Mouse (Mus musculus): ENCODE results near the gene Hist1h3f. TPM values are rescaled to one million over a fixed set of nuclear protein-coding genes. Genes with fewer than 3 reads are reported as not detected.
"Not testable (repeated sequence)": the region's sequence is repeated elsewhere in the genome, so short reads cannot be mapped to it uniquely, and the experiment has no call there.

Gene Hist1h3f
- total and polyA plus RNA-seq, 3 experiments = 3.0 to 18.0 (median 16.8) TPM

- DNase-seq = no peak
Observed at GRCm38 (mm10) chr13:23582219-23583056, 38.6 kb downstream of the Hist1h3f start.

GRCm38 (mm10) chr13:23583387-23584068 lies 39.7 kb downstream of the Hist1h3f start:
- no peak for DNase-seq

- DNase-seq = no peak
Observed at GRCm38 (mm10) chr13:23584331-23584730, 40.5 kb downstream of the Hist1h3f start.

GRCm38 (mm10) chr13:23585029-23585441 lies 41.2 kb downstream of the Hist1h3f start:
- peak; percentile 79 for DNase-seq

- DNase-seq = peak; percentile 84
Observed at GRCm38 (mm10) chr13:23585442-23586098, 41.7 kb downstream of the Hist1h3f start.

- DNase-seq = no peak
Observed at GRCm38 (mm10) chr13:23586099-23586939, 42.5 kb downstream of the Hist1h3f start.

GRCm38 (mm10) chr13:23586940-23587225 lies 43.0 kb downstream of the Hist1h3f start:
- no peak for DNase-seq

GRCm38 (mm10) chr13:23591206-23591605 lies 47.4 kb downstream of the Hist1h3f start:
- DNase-seq = no peak

- not testable (repeated sequence) for DNase-seq
Observed at GRCm38 (mm10) chr13:23591886-23592285, 48.0 kb downstream of the Hist1h3f start.

- DNase-seq = no peak
Observed at GRCm38 (mm10) chr13:23592614-23593013, 48.8 kb downstream of the Hist1h3f start.

- no peak for DNase-seq
Observed at GRCm38 (mm10) chr13:23593051-23593770, 49.4 kb downstream of the Hist1h3f start.

Small RNA genes lying within 50 kb of the gene (microRNA-seq; reads per million reads assigned to microRNA genes)
- gene Gm44297 (0 reads per million in 2 experiments), gene Gm44359 (0 reads per million in 2 experiments), gene Gm44394 (0 reads per million in 2 experiments), gene n-TStga1 (0 to 1.7 reads per million in 2 experiments)

Other genes starting within 250 kb of the Hist1h3f start
Only the 30 nearest of the 34 such genes appear.
- 10 to 100 TPM; 16.3 to 20.7 TPM for gene Zfp322a, start 174.8 kb upstream of the Hist1h3f start, total RNA-seq (2021)
- gene Zfp322a, start 174.8 kb upstream of the Hist1h3f start, polyA plus RNA-seq (2012; rRNA removed) = 0.40 and 0.53 TPM in 2 replicates
- 1 to 10 TPM; 7.0 to 8.5 TPM for gene Abt1, start 120.2 kb upstream of the Hist1h3f start, total RNA-seq (2021)
- 1.1 TPM in 2 replicates for gene Abt1, start 120.2 kb upstream of the Hist1h3f start, polyA plus RNA-seq (2012; rRNA removed)
- not detected for gene Btn1a1, start 78.2 kb upstream of the Hist1h3f start, total RNA-seq (2021)
- gene Btn1a1, start 78.2 kb upstream of the Hist1h3f start, polyA plus RNA-seq (2012; rRNA removed) = not detected in 2 replicates
- not detected for gene Btn2a2, start 55.2 kb upstream of the Hist1h3f start, total RNA-seq (2021)
- gene Btn2a2, start 55.2 kb upstream of the Hist1h3f start, polyA plus RNA-seq (2012; rRNA removed) = not detected in 2 replicates
- gene Hist1h4h, start 13.0 kb upstream of the Hist1h3f start, total RNA-seq (2021) = 100 to 1,000 TPM; 338 to 400 TPM
- 20.2 and 33.8 TPM in 2 replicates for gene Hist1h4h, start 13.0 kb upstream of the Hist1h3f start, polyA plus RNA-seq (2012; rRNA removed)
- gene Hist1h2af, start 10.1 kb upstream of the Hist1h3f start, total RNA-seq (2021) = 10 to 100 TPM; 17.9 to 20.0 TPM
- gene Hist1h2af, start 10.1 kb upstream of the Hist1h3f start, polyA plus RNA-seq (2012; rRNA removed) = 24.9 and 66.0 TPM in 2 replicates
- gene Hist1h3g, start 8.6 kb upstream of the Hist1h3f start, total RNA-seq (2021) = 1 to 10 TPM; 2.2 to 7.1 TPM
- gene Hist1h3g, start 8.6 kb upstream of the Hist1h3f start, polyA plus RNA-seq (2012; rRNA removed) = 3.2 and 3.5 TPM in 2 replicates
- gene Hist1h2bh, start 660 bp upstream of the Hist1h3f start, total RNA-seq (2021) = 1 to 10 TPM; 3.0 to 3.2 TPM
- 1.2 and 1.5 TPM in 2 replicates for gene Hist1h2bh, start 660 bp upstream of the Hist1h3f start, polyA plus RNA-seq (2012; rRNA removed)
- 10 to 100 TPM; 37.2 to 51.6 TPM for gene Hist1h4f, start 7.6 kb downstream of the Hist1h3f start, total RNA-seq (2021)
- gene Hist1h4f, start 7.6 kb downstream of the Hist1h3f start, polyA plus RNA-seq (2012; rRNA removed) = 0.40 and 2.2 TPM in 2 replicates
- gene Hist1h1d, start 9.2 kb downstream of the Hist1h3f start, total RNA-seq (2021) = 1 to 10 TPM; 2.4 to 3.4 TPM
- not detected in 2 replicates for gene Hist1h1d, start 9.2 kb downstream of the Hist1h3f start, polyA plus RNA-seq (2012; rRNA removed)
- 10 to 100 TPM; 41.4 to 51.2 TPM for gene Hist1h3e, start 18.3 kb downstream of the Hist1h3f start, total RNA-seq (2021)
- gene Hist1h3e, start 18.3 kb downstream of the Hist1h3f start, polyA plus RNA-seq (2012; rRNA removed) = 12.8 and 14.0 TPM in 2 replicates
- 1 to 10 TPM; 2.7 to 4.9 TPM for gene Hist1h2ae, start 27.2 kb downstream of the Hist1h3f start, total RNA-seq (2021)
- gene Hist1h2ae, start 27.2 kb downstream of the Hist1h3f start, polyA plus RNA-seq (2012; rRNA removed) = 0.90 and 3.7 TPM in 2 replicates
- gene Hist1h2bg, start 27.3 kb downstream of the Hist1h3f start, total RNA-seq (2021) = 10 to 100 TPM; 41.1 to 60.2 TPM
- gene Hist1h2bg, start 27.3 kb downstream of the Hist1h3f start, polyA plus RNA-seq (2012; rRNA removed) = 25.3 and 27.0 TPM in 2 replicates
- gene Hist1h2bf, start 30.1 kb downstream of the Hist1h3f start, total RNA-seq (2021) = 10 to 100 TPM; 17.9 to 21.6 TPM
- 0.80 and 5.5 TPM in 2 replicates for gene Hist1h2bf, start 30.1 kb downstream of the Hist1h3f start, polyA plus RNA-seq (2012; rRNA removed)
- gene Hist1h2ad, start 30.3 kb downstream of the Hist1h3f start, total RNA-seq (2021) = 1 to 10 TPM; 2.9 to 6.4 TPM
- 2.5 and 3.2 TPM in 2 replicates for gene Hist1h2ad, start 30.3 kb downstream of the Hist1h3f start, polyA plus RNA-seq (2012; rRNA removed)
- gene Hist1h3d, start 31.7 kb downstream of the Hist1h3f start, total RNA-seq (2021) = 1 to 10 TPM; 3.7 to 6.5 TPM
- gene Hist1h3d, start 31.7 kb downstream of the Hist1h3f start, polyA plus RNA-seq (2012; rRNA removed) = 3.7 TPM in 2 replicates
- gene Hist1h4d, start 37.5 kb downstream of the Hist1h3f start, total RNA-seq (2021) = 100 to 1,000 TPM; 118 to 129 TPM
- gene Hist1h4d, start 37.5 kb downstream of the Hist1h3f start, polyA plus RNA-seq (2012; rRNA removed) = 2.6 and 2.7 TPM in 2 replicates
- 10 to 100 TPM; 11.3 to 14.8 TPM for gene Hist1h2be, start 77.1 kb downstream of the Hist1h3f start, total RNA-seq (2021)
- 1.7 and 2.0 TPM in 2 replicates for gene Hist1h2be, start 77.1 kb downstream of the Hist1h3f start, polyA plus RNA-seq (2012; rRNA removed)
- gene Hist1h1e, start 78.5 kb downstream of the Hist1h3f start, total RNA-seq (2021) = 10 to 100 TPM; 44.2 to 71.4 TPM
- 1.0 and 1.2 TPM in 2 replicates for gene Hist1h1e, start 78.5 kb downstream of the Hist1h3f start, polyA plus RNA-seq (2012; rRNA removed)
- gene Hist1h2ac, start 139.9 kb downstream of the Hist1h3f start, total RNA-seq (2021) = 1 to 10 TPM; 2.0 to 2.5 TPM
- 0.34 and 0.87 TPM in 2 replicates for gene Hist1h2ac, start 139.9 kb downstream of the Hist1h3f start, polyA plus RNA-seq (2012; rRNA removed)
- 100 to 1,000 TPM; 143 to 210 TPM for gene Hist1h2bc, start 140.1 kb downstream of the Hist1h3f start, total RNA-seq (2021)
- 308 and 343 TPM in 2 replicates for gene Hist1h2bc, start 140.1 kb downstream of the Hist1h3f start, polyA plus RNA-seq (2012; rRNA removed)
- gene Hist1h1t, start 151.8 kb downstream of the Hist1h3f start, total RNA-seq (2021) = not detected
- not detected in 2 replicates for gene Hist1h1t, start 151.8 kb downstream of the Hist1h3f start, polyA plus RNA-seq (2012; rRNA removed)
- gene Hist1h4c, start 154.4 kb downstream of the Hist1h3f start, total RNA-seq (2021) = 10 to 100 TPM; 70.2 to 84.7 TPM
- gene Hist1h4c, start 154.4 kb downstream of the Hist1h3f start, polyA plus RNA-seq (2012; rRNA removed) = 1.7 and 2.8 TPM in 2 replicates
- 10 to 100 TPM; 22.3 to 33.0 TPM for gene Hfe, start 166.8 kb downstream of the Hist1h3f start, total RNA-seq (2021)
- 27.9 and 30.3 TPM in 2 replicates for gene Hfe, start 166.8 kb downstream of the Hist1h3f start, polyA plus RNA-seq (2012; rRNA removed)
- 100 to 1,000 TPM; 168 to 270 TPM for gene Hist1h1c, start 194.8 kb downstream of the Hist1h3f start, total RNA-seq (2021)
- 32.9 and 41.2 TPM in 2 replicates for gene Hist1h1c, start 194.8 kb downstream of the Hist1h3f start, polyA plus RNA-seq (2012; rRNA removed)
- 10 to 100 TPM in 1 of 2 experiments, 1 to 10 TPM in 1; 4.6 to 14.7 TPM for gene Hist1h3c, start 201.6 kb downstream of the Hist1h3f start, total RNA-seq (2021)
- gene Hist1h3c, start 201.6 kb downstream of the Hist1h3f start, polyA plus RNA-seq (2012; rRNA removed) = 4.9 and 6.7 TPM in 2 replicates
- 10 to 100 TPM; 17.1 TPM for gene Hist1h2bb, start 202.7 kb downstream of the Hist1h3f start, total RNA-seq (2021)
- 4.2 and 5.6 TPM in 2 replicates for gene Hist1h2bb, start 202.7 kb downstream of the Hist1h3f start, polyA plus RNA-seq (2012; rRNA removed)
- 10 to 100 TPM; 25.7 to 26.0 TPM for gene Hist1h2ab, start 207.1 kb downstream of the Hist1h3f start, total RNA-seq (2021)
- 1.6 and 4.1 TPM in 2 replicates for gene Hist1h2ab, start 207.1 kb downstream of the Hist1h3f start, polyA plus RNA-seq (2012; rRNA removed)
- 10 to 100 TPM; 25.0 to 32.1 TPM for gene Hist1h3b, start 208.2 kb downstream of the Hist1h3f start, total RNA-seq (2021)
- 2.5 and 3.2 TPM in 2 replicates for gene Hist1h3b, start 208.2 kb downstream of the Hist1h3f start, polyA plus RNA-seq (2012; rRNA removed)
- 10 to 100 TPM; 64.3 to 65.2 TPM for gene Hist1h4b, start 213.0 kb downstream of the Hist1h3f start, total RNA-seq (2021)
- 2.4 and 3.9 TPM in 2 replicates for gene Hist1h4b, start 213.0 kb downstream of the Hist1h3f start, polyA plus RNA-seq (2012; rRNA removed)

Measured in adrenal gland, adult 2 months (tissue).